Mouse (Mus musculus): ENCODE measurements around the gene Cdc42. TPM values are rescaled to one million over a fixed set of nuclear protein-coding genes. Genes with fewer than 3 reads are reported as not detected.

Gene Cdc42
- polyA plus RNA-seq, 1 experiment from 2014 or later = 592 TPM

- Histone ChIP-seq H3K27me3 (ENCODE audit: insufficient read depth, poor library complexity, severe bottlenecking) (no peaks in the 10 kb centered on the region), H3K27ac (no peak overlapping the region), H3K9me3 (no peaks in the 10 kb centered on the region), H3K4me1 (replicated peaks) (peaks cover 23% of the 10 kb centered on the region), H3K36me3 (no peaks in the 10 kb centered on the region), H3K4me3 (no peak overlapping the region)
- 87% methylated on average over 10 of the region's 10 CpGs for WGBS
- no peak for DNase-seq (ENCODE audit: low spot score)
Observed at GRCm38 (mm10) chr4:137379713-137380255, 22.3 kb upstream of the Cdc42 start.

DNA sequence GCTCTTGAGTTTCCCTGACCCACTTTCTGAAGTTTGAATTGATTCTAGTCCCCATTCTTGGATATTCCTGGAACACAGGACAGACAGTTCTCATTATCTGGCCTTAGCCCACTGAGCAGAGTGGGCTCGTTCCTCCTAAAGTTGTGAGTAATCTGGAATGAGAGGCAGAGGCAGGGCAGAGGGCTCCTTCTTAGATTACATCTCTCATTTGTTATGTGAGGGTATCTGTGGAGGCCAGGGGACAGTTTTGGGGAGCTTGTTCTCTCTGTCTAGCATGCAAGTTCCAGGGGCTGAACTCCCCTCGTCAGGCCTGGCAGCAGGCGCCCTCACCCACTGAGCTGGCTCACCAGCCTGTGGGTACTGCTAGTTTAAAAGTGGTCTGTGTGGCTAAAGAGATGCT, 21.6 kb upstream of the Cdc42 start:
- WGBS = 87% methylated on average over 3 of the region's 3 CpGs
- H3K4me3 ChIP-seq = no peak overlapping the region

GRCm38 (mm10) chr4:137377526-137378304, 20.2 kb upstream of the Cdc42 start:
- DNase-seq (ENCODE audit: low spot score) = no peak
- Histone ChIP-seq H3K4me1 (replicated peaks) (peaks cover 29% of the 10 kb centered on the region), H3K27ac (no peak overlapping the region), H3K4me3 (no peak overlapping the region), H3K36me3 (no peaks in the 10 kb centered on the region), H3K27me3 (ENCODE audit: insufficient read depth, poor library complexity, severe bottlenecking) (no peaks in the 10 kb centered on the region), H3K9me3 (no peaks in the 10 kb centered on the region)
- 80% methylated on average over 4 of the region's 4 CpGs for WGBS

More for the DNA sequence above, 21.6 kb upstream of the Cdc42 start:
- H3K27ac ChIP-seq = no peak overlapping the region
- H3K27me3 ChIP-seq (ENCODE audit: insufficient read depth, poor library complexity, severe bottlenecking) = no peaks in the 10 kb centered on the region
- H3K9me3 ChIP-seq = no peaks in the 10 kb centered on the region
- no peak for DNase-seq (ENCODE audit: low spot score)
- H3K4me1 ChIP-seq (replicated peaks) = peaks cover 23% of the 10 kb centered on the region
- no peaks in the 10 kb centered on the region for H3K36me3 ChIP-seq

DNA sequence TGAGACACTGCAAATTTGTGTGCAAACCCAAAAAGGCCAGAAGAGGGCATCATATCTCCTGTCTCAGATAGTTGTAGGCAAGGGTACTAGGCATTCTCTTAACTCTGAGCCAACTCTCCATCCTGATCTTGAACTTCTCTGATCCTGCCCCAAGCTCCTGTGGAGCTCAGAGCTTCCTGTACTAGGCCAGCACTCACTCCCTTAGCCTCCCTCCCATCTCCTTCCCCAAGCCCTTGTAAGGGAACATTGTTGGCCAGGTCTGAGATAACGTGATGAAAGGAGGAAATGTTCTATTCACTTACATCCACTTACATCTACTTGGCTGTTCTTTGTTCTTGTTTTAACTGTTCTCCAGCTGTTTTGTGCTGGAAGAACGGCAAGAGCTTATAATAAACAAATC, 19.3 kb upstream of the Cdc42 start:
- Histone ChIP-seq H3K9me3 (no peaks in the 10 kb centered on the region), H3K4me3 (no peak overlapping the region)

GRCm38 (mm10) chr4:137375314-137376278, 18.1 kb upstream of the Cdc42 start:
- 52% methylated on average over 19 of the region's 19 CpGs for WGBS
- Histone ChIP-seq H3K27me3 (ENCODE audit: insufficient read depth, poor library complexity, severe bottlenecking) (no peaks in the 10 kb centered on the region), H3K4me1 (replicated peaks) (peaks cover 23% of the 10 kb centered on the region), H3K4me3 (no peak overlapping the region), H3K9me3 (no peaks in the 10 kb centered on the region), H3K36me3 (no peaks in the 10 kb centered on the region), H3K27ac (peak overlapping the region; percentile 53)
- peak; percentile 47 for DNase-seq (ENCODE audit: low spot score)

More for the DNA sequence above, 19.3 kb upstream of the Cdc42 start:
- no peak for DNase-seq (ENCODE audit: low spot score)
- 69% methylated on average over 2 of the region's 2 CpGs for WGBS
- Histone ChIP-seq H3K36me3 (no peaks in the 10 kb centered on the region), H3K27me3 (ENCODE audit: insufficient read depth, poor library complexity, severe bottlenecking) (no peaks in the 10 kb centered on the region), H3K4me1 (replicated peaks) (peaks cover 29% of the 10 kb centered on the region), H3K27ac (no peak overlapping the region)

DNA sequence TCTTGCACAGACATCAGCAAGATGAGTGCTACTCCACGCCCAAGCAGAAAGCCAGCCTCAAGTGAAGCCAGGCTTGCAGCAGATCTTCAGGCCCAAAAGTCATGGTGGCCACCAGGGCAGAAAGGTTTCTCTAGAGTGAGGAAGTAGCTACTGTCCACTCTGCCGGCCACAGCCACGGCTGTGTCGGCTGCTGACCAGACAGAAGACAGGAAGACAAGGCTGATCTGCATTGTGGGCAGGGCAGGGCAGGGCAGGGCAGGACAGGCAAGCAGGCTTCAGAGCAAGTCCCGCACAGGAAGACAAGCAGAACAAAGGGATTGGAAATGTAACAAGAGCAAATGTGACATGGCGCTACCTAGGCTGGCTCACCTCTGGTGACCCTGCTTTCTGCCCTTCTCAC, 16.2 kb upstream of the Cdc42 start:
- 51% methylated on average over 6 of the region's 6 CpGs for WGBS
- Histone ChIP-seq H3K27ac (peak overlapping the region; percentile 70), H3K4me3 (no peak overlapping the region), H3K9me3 (no peaks in the 10 kb centered on the region), H3K4me1 (replicated peaks) (peaks cover 32% of the 10 kb centered on the region), H3K27me3 (ENCODE audit: insufficient read depth, poor library complexity, severe bottlenecking) (no peaks in the 10 kb centered on the region), H3K36me3 (no peaks in the 10 kb centered on the region)
- DNase-seq (ENCODE audit: low spot score) = no peak

GRCm38 (mm10) chr4:137371596-137372523, 14.3 kb upstream of the Cdc42 start:
- Histone ChIP-seq H3K27me3 (ENCODE audit: insufficient read depth, poor library complexity, severe bottlenecking) (no peaks in the 10 kb centered on the region), H3K9me3 (no peaks in the 10 kb centered on the region), H3K27ac (no peak overlapping the region), H3K36me3 (no peaks in the 10 kb centered on the region), H3K4me3 (no peak overlapping the region), H3K4me1 (replicated peaks) (peaks cover 36% of the 10 kb centered on the region)
- 90% methylated on average over 16 of the region's 16 CpGs for WGBS
- no peak for DNase-seq (ENCODE audit: low spot score)

DNA sequence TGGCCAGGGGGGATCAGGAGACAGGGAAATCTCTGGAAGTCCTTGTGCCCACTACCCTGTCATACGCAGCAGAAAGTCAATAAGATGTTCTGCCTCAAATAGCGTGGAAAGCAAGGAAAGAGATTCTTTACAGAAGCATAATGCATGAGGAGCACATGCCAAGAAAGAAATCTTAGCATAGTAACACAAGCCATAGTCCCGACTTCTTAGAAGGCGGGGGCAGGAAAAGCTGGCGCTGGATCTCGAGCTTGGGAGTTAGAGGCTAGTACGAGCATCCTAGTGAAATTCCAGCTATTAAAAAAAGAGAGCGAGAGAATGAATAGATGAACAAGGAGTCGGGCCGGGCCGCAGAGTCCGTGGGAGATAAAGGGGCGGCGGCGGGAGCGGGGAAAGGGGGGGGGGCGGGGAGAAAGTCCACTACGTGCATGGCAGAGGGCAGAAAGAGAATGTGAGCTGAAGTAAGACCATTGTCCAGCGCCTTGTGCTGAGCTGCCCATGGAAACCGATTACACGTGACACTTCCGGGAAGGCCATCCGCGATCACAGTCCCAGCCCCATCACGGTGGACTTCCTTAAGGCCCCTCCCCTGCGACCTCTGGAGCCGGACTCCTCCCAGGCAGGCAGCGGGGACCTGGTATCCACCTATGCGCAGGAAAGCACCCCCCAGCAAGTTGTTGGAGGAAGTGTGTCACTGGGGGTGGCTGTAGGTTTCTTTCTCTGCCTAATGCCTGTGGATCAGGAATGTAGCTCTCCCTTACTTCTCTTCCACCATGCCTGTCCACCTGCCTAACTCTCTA, 12.6 kb upstream of the Cdc42 start:
- Histone ChIP-seq H3K9me3 (no peaks in the 10 kb centered on the region), H3K27me3 (ENCODE audit: insufficient read depth, poor library complexity, severe bottlenecking) (no peaks in the 10 kb centered on the region), H3K36me3 (no peaks in the 10 kb centered on the region), H3K27ac (peak overlapping the region; percentile 87), H3K4me1 (replicated peaks) (peaks cover 28% of the 10 kb centered on the region), H3K4me3 (peak overlapping the region; percentile 51)
- peak; percentile 63 for DNase-seq (ENCODE audit: low spot score)
- 9% methylated on average over 28 of the region's 29 CpGs for WGBS

DNA sequence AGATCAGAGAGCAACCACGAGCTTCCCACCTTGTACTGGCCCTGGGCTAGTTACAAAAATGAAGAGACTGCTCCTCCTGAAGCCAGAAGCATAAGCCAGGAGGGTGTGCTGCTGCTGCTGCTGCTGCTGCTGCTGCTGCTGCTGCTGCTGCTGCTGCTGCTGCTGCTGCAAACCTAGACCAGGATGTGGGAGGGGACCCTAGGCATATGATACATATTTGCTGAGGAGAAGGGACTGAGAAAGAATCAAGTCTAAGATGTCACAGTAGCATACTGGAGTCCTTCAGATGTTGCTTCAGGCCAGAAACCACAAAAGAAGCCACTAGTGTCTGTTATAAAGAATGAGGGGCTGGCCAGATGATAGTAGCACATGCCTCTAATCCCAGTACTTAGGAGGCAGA, 10.7 kb upstream of the Cdc42 start:
- no peak for DNase-seq (ENCODE audit: low spot score)
- Histone ChIP-seq H3K27me3 (ENCODE audit: insufficient read depth, poor library complexity, severe bottlenecking) (no peaks in the 10 kb centered on the region), H3K36me3 (no peaks in the 10 kb centered on the region), H3K4me3 (no peak overlapping the region), H3K4me1 (replicated peaks) (peaks cover 19% of the 10 kb centered on the region), H3K27ac (peak overlapping the region; percentile 19; the same call in 1 of the 2 replicates), H3K9me3 (no peaks in the 10 kb centered on the region)
- 33% methylated on average over 1 of the region's 1 CpGs for WGBS

DNA sequence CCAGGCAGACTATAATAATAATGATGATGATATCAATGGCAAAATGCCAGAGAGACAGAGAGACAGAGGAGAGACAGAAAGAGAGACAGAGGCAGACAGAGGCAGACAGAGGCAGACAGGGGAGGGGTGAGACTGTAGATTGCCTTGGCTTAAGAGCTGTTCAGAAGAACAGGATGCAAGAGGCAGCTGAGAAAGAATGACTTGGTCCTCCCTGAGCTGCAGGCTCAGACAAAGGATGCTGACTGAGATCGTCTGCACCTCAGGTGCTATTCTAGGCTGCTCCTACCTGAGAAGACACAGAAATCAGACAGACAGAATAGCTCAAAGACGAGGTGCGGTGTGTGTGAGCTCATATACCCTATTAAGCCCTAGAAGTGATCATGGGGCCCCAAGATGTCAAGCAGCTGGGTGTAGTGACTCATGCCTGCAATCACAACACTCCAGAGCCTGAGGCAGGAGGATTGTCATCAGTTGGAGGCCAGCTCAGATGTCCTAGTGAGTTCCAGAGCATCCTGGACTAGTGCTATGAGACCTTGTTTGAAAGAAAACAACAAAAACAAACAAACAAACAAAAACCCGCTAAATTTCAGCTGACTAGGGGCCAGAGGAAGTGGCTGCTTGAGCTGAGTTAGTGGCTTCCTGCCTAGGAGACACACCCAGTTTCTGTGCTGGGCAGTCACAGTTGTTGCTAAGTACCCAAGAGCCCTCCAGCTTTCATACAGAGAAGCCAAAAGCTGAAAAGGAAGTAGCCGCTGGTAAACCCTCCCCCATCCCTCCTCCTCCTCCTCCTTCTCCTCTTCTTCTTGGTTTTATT, 10.0 kb upstream of the Cdc42 start:
- H3K4me1 ChIP-seq (replicated peaks) = peaks cover 19% of the 10 kb centered on the region
- H3K27ac ChIP-seq = peak overlapping the region; percentile 9; the same call in 1 of the 2 replicates
- no peak overlapping the region for H3K4me3 ChIP-seq
- no peaks in the 10 kb centered on the region for H3K9me3 ChIP-seq
- no peaks in the 10 kb centered on the region for H3K36me3 ChIP-seq
- DNase-seq (ENCODE audit: low spot score) = no peak
- WGBS = 51% methylated on average over 5 of the region's 5 CpGs
- H3K27me3 ChIP-seq (ENCODE audit: insufficient read depth, poor library complexity, severe bottlenecking) = no peaks in the 10 kb centered on the region

DNA sequence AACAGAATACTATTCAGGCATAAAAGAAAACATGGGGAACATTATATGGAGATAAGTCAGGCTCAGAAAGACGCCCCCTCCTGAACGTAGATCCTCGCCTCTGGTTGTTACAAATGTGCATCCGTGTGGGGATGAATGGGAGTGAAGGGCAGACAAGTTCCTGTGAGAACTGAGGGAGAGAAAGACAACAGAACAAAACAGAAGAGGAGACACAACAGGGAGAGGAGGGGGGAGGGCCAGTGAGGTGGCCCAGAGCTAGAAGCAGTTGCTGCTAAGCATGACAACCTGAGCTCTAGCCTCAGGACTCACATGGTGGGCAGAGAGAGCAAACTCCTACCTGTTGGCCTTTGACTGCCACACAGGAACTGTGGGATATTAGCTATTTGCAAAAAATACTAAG, 8.6 kb upstream of the Cdc42 start:
- 84% methylated on average over 4 of the region's 4 CpGs for WGBS
- Histone ChIP-seq H3K36me3 (no peaks in the 10 kb centered on the region), H3K27ac (no peak overlapping the region), H3K27me3 (ENCODE audit: insufficient read depth, poor library complexity, severe bottlenecking) (no peaks in the 10 kb centered on the region), H3K4me3 (no peak overlapping the region), H3K4me1 (replicated peaks) (peaks cover 19% of the 10 kb centered on the region), H3K9me3 (no peaks in the 10 kb centered on the region)
- DNase-seq (ENCODE audit: low spot score) = no peak

Measured in hindbrain, embryonic 10.5 days (tissue).